ENCODE assay signal across 29 mouse cellular contexts in genomic region chr3:61308764-61309163, GRCm38 (mm10). TPM values are rescaled to one million over a fixed set of nuclear protein-coding genes. Genes with fewer than 3 reads are reported as not detected.
DNase-seq lines count a peak whose midpoint lies in the region; TF ChIP-seq lines count a peak whose summit lies in the region.
"Had no signal": no experiment of that assay in that cellular context is flagged by ENCODE, and none has a peak within 500 bp of the region (broad histone marks: within the 10 kb centered on the region; RNA-seq: fewer than 3 reads in every experiment).

No protein-coding gene starts in this region.

- no peak for TF ChIP-seq CTCF in embryonic fibroblast, embryonic 13.5 days (IDR thresholded peaks at IDR 0.05; ENCODE audit: borderline replicate concordance, insufficient read depth, low read length)

- peak overlapping the region; percentile 68; the same call in 1 of the 2 replicates for H3K27ac ChIP-seq in embryonic fibroblast, embryonic 13.5 days (ENCODE audit: insufficient read depth, low read length)
- H3K27ac ChIP-seq: forebrain, embryonic 12.5 days; intestine, embryonic 15.5 days had no signal

- intact Hi-C loops in heart, postnatal 36 days (cut with DNase I), result no loop called here
- intact Hi-C loops in left cerebral cortex, postnatal 14 days (cut with DNase I), result no loop called here

- no peak overlapping the region for H3K4me3 ChIP-seq in embryonic fibroblast, embryonic 13.5 days (ENCODE audit: insufficient read depth, low read length)
- H3K4me3 ChIP-seq: forebrain, embryonic 12.5 days; intestine, embryonic 15.5 days had no signal

- peaks cover 5% of the 10 kb centered on the region; the same call in 1 of the 2 replicates for H3K4me1 ChIP-seq in embryonic fibroblast, embryonic 13.5 days (ENCODE audit: control insufficient read depth, insufficient read depth, low read length)
- H3K4me1 ChIP-seq: forebrain, embryonic 12.5 days; intestine, embryonic 15.5 days had no signal

- peak; percentile 91 for DNase-seq in 3T3-L1 (ENCODE audit: low read depth, low spot score)
- DNase-seq in NIH3T3 (ENCODE audit: low read depth), result peak; percentile 67
- no peak for DNase-seq in heart, postnatal 4 days
- DNase-seq in heart, postnatal 36 days, result no peak
- no peak for DNase-seq in T-cell, adult 2 months (ENCODE audit: low spot score)
- no peak for DNase-seq in left cerebral cortex, postnatal 14 days (ENCODE audit: low spot score in 2 of 2)
- DNase-seq: adrenal gland, adult 8-10 months; adrenal gland, postnatal 25 days; cerebellum, adult 11-12 months; cerebellum, adult 8-10 months; cerebellum, postnatal 10 days; gastrocnemius, postnatal 10 days; gastrocnemius, postnatal 36 days; heart, adult 11 months; kidney, adult 11 months; kidney, adult 8-10 months had no signal

- no peak for TF ChIP-seq POLR2A in embryonic fibroblast, embryonic 13.5 days (IDR thresholded peaks at IDR 0.05; ENCODE audit: low read depth, low read length)

RNA-seq across cellular contexts. Expression of gene Rap2b, which starts 52.7 kb away (rescaled TPM):
- polyA plus RNA-seq in embryonic fibroblast, embryonic 13.5 days (2011; ENCODE audit: insufficient read length, low read depth, missing spikeins), result 18.1 and 18.8 TPM in 2 replicates
- 1 to 10 TPM; 5.5 to 6.4 TPM for total RNA-seq in heart, postnatal 4 days (2021)
- total RNA-seq in heart, postnatal 36 days (2021), result 1 to 10 TPM; 3.2 to 3.4 TPM
- total RNA-seq in left cerebral cortex, postnatal 14 days (2021), result 10 to 100 TPM; 44.9 to 46.9 TPM
- total RNA-seq: CH12.LX had no signal

RNA-seq across cellular contexts. Expression of gene B430305J03Rik, which starts 57.0 kb away (rescaled TPM):
- polyA plus RNA-seq in embryonic fibroblast, embryonic 13.5 days (2011; ENCODE audit: insufficient read length, low read depth, missing spikeins), result 0.40 and 0.74 TPM in 2 replicates
- under 1 TPM; 0.16 to 0.31 TPM for total RNA-seq in heart, postnatal 4 days (2021)
- total RNA-seq in heart, postnatal 36 days (2021), result under 1 TPM in 1 of 2 experiments, not detected in 1; 0.05 TPM
- 1 to 10 TPM; 1.8 to 2.4 TPM for total RNA-seq in left cerebral cortex, postnatal 14 days (2021)
- total RNA-seq: CH12.LX; gastrocnemius, adult 18-20 months; gastrocnemius, postnatal 36 days had no signal
- polyA plus RNA-seq: embryonic facial prominence, embryonic 11.5 days; embryonic facial prominence, embryonic 14.5 days; forebrain, embryonic 12.5 days; forebrain, embryonic 16.5 days; heart, embryonic 11.5 days; heart, embryonic 14.5 days; heart, postnatal 0 days; hindbrain, embryonic 11.5 days; hindbrain, embryonic 16.5 days; intestine, embryonic 15.5 days had no signal

Comparison
In these comparisons a context has a peak if more than half of its experiments do, and no peak if none do; other contexts are left out.
1. DNase-seq: peak in 3T3-L1 (single experiment) and NIH3T3 (single experiment); none in heart, postnatal 4 days (single experiment), heart, postnatal 36 days (0 of 2), T-cell, adult 2 months (single experiment) and left cerebral cortex, postnatal 14 days (0 of 2).
2. RNA of gene Rap2b, which starts 52.7 kb away (total RNA-seq): 44.9 to 46.9 TPM in left cerebral cortex, postnatal 14 days; 5.5 to 6.4 TPM in heart, postnatal 4 days and 3.2 to 3.4 TPM in heart, postnatal 36 days; every median in the first group is over 4 times any median in the second.